ENCODE assay signal across 1 mouse cellular context in the genomic region with DNA sequence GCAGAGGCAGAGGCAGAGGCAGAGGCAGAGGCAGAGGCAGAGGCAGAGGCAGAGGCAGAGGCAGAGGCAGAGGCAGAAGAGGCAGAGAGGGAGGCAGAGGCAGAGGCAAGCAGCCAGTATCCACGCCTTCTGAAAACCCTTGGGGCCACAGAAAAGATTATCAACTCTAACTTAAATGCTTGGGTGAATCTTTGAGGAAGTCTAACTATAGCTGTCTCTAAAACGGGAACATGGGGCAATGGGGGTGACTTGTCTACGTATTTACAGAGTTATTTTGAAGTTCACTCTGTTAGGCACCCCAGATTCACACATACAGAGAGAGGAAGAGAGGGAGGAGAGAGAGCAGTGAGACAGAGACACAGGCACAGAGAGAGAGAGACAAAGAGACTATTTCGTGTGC.
TF ChIP-seq lines count a peak whose summit lies in the region.

No protein-coding gene starts in this region.

TF ChIP-seq in MEL, 35 proteins besides CTCF, POLR2A, EP300 and RAD21 (continued from another document):
- TF ChIP-seq JUND (IDR thresholded peaks at IDR 0.05; ENCODE audit: low read depth, low read length) (no peak), TBP (IDR thresholded peaks at IDR 0.05; ENCODE audit: low read depth, low read length) (no peak), BHLHE40 (IDR thresholded peaks at IDR 0.05; ENCODE audit: borderline replicate concordance, low read depth, low read length) (no peak), GATA1 (IDR thresholded peaks at IDR 0.05; ENCODE audit: low read depth, low read length) (peak; percentile 26; the same call in 1 of the 2 replicates)
TF ChIP-seq in MEL: peak in this region for 9.
